Mouse (Mus musculus): ENCODE measurements around the gene Gm45783. TPM values are rescaled to one million over a fixed set of nuclear protein-coding genes. Genes with fewer than 3 reads are reported as not detected.
"Not testable (repeated sequence)": the region's sequence is repeated elsewhere in the genome, so short reads cannot be mapped to it uniquely, and the experiment has no call there.

Gm45783 gene
- polyA plus RNA-seq (2012; rRNA removed) (0.18 TPM in 1 of 2 replicates, not detected in the other), polyA plus RNA-seq (2014; fragmentation: Nextera tagmentation; extraction: Ambion mirVana) (not detected in 2 replicates)

- WGBS, result 42% methylated on average over 12 of the region's 12 CpGs
- H3K9me3 ChIP-seq (ENCODE audit: control insufficient read depth, low read length); H3K4me3 ChIP-seq (replicated peaks; ENCODE audit: low read length); H3K4me1 ChIP-seq (ENCODE audit: control insufficient read depth, insufficient read depth, low read length); H3K27me3 ChIP-seq (ENCODE audit: control insufficient read depth, insufficient read depth, low read length); H3K36me3 ChIP-seq (ENCODE audit: control insufficient read depth, insufficient read depth, low read length); DNase-seq (ENCODE audit: low spot score); H3K4me2 ChIP-seq (replicated peaks; ENCODE audit: low read depth, low read length, severe bottlenecking); H3K9ac ChIP-seq (ENCODE audit: low read depth, low read length, severe bottlenecking); H3K27ac ChIP-seq (replicated peaks; ENCODE audit: low read depth, low read length); ATAC-seq (ENCODE audit: low FRiP score, low read depth): not testable (repeated sequence)
These were observed at the start of gene Gm45783 for GRCm38 (mm10) chr7:7374431-7374830. TSS of gene Gm45783 (minus strand) at chr7:7374573.

- ATAC-seq (ENCODE audit: low FRiP score, low read depth); H3K4me1 ChIP-seq (ENCODE audit: control insufficient read depth, insufficient read depth, low read length); DNase-seq (ENCODE audit: low spot score); H3K36me3 ChIP-seq (ENCODE audit: control insufficient read depth, insufficient read depth, low read length); H3K4me2 ChIP-seq (replicated peaks; ENCODE audit: low read depth, low read length, severe bottlenecking); H3K9ac ChIP-seq (ENCODE audit: low read depth, low read length, severe bottlenecking); H3K27me3 ChIP-seq (ENCODE audit: control insufficient read depth, insufficient read depth, low read length); H3K4me3 ChIP-seq (replicated peaks; ENCODE audit: low read length); H3K9me3 ChIP-seq (ENCODE audit: control insufficient read depth, low read length); H3K27ac ChIP-seq (replicated peaks; ENCODE audit: low read depth, low read length): not testable (repeated sequence)
These were observed 25.2 kb upstream of the Gm45783 start, which contains the start of gene Vmn2r31 for GRCm38 (mm10) chr7:7399603-7400002. TSS of gene Vmn2r31 (minus strand) at chr7:7399703.

- H3K27me3 ChIP-seq (ENCODE audit: control insufficient read depth, insufficient read depth, low read length); H3K36me3 ChIP-seq (ENCODE audit: control insufficient read depth, insufficient read depth, low read length); H3K27ac ChIP-seq (replicated peaks; ENCODE audit: low read depth, low read length); H3K9me3 ChIP-seq (ENCODE audit: control insufficient read depth, low read length); H3K4me1 ChIP-seq (ENCODE audit: control insufficient read depth, insufficient read depth, low read length); H3K9ac ChIP-seq (ENCODE audit: low read depth, low read length, severe bottlenecking); ATAC-seq (ENCODE audit: low FRiP score, low read depth); DNase-seq (ENCODE audit: low spot score); H3K4me3 ChIP-seq (replicated peaks; ENCODE audit: low read length); H3K4me2 ChIP-seq (replicated peaks; ENCODE audit: low read depth, low read length, severe bottlenecking): not testable (repeated sequence)
- WGBS, result no CpG with 5 or more reads among the region's 1 CpGs
These were observed 36.9 kb downstream of the Gm45783 start, which contains the start of gene Vmn2r30 for GRCm38 (mm10) chr7:7337509-7337908. TSS of gene Vmn2r30 (minus strand) at chr7:7337609.

- Histone ChIP-seq H3K9me3 (ENCODE audit: control insufficient read depth, low read length) (no peaks in the 10 kb centered on the region), H3K27me3 (ENCODE audit: control insufficient read depth, insufficient read depth, low read length) (no peaks in the 10 kb centered on the region), H3K4me1 (ENCODE audit: control insufficient read depth, insufficient read depth, low read length) (no peaks in the 10 kb centered on the region), H3K36me3 (ENCODE audit: control insufficient read depth, insufficient read depth, low read length) (peaks cover 37% of the 10 kb centered on the region), H3K4me3 (replicated peaks; ENCODE audit: low read length) (no peak overlapping the region), H3K9ac (ENCODE audit: low read depth, low read length, severe bottlenecking) (no peak overlapping the region), H3K4me2 (replicated peaks; ENCODE audit: low read depth, low read length, severe bottlenecking) (no peak overlapping the region), H3K27ac (replicated peaks; ENCODE audit: low read depth, low read length) (no peak overlapping the region)
- 83% methylated on average over 16 of the region's 16 CpGs for WGBS
- TF ChIP-seq POLR2A (IDR thresholded peaks at IDR 0.05; ENCODE audit: borderline replicate concordance, extremely low read depth, insufficient read depth, insufficient read length), result no peak
- ATAC-seq (ENCODE audit: low FRiP score, low read depth), result no peak
- no peak for DNase-seq (ENCODE audit: low spot score)
These were observed 78.8 kb downstream of the Gm45783 start for GRCm38 (mm10) chr7:7295595-7295994.

Small RNA genes lying within 50 kb of the gene (microRNA-seq; reads per million reads assigned to microRNA genes)
- not detected for gene Mir5620

Other genes with a start within 250 kb of the Gm45783 start
- gene Zfp773, start 237.8 kb downstream of the Gm45783 start, polyA plus RNA-seq (2012; rRNA removed), result 0.84 and 0.95 TPM in 2 replicates
- gene Zfp773, start 237.8 kb downstream of the Gm45783 start, polyA plus RNA-seq (2014; fragmentation: Nextera tagmentation; extraction: Ambion mirVana), result 1.7 and 1.9 TPM in 2 replicates
- gene Zfp418, start 203.2 kb downstream of the Gm45783 start, polyA plus RNA-seq (2012; rRNA removed), result 1.7 and 2.1 TPM in 2 replicates
- 3.0 and 3.5 TPM in 2 replicates for gene Zfp418, start 203.2 kb downstream of the Gm45783 start, polyA plus RNA-seq (2014; fragmentation: Nextera tagmentation; extraction: Ambion mirVana)
- gene Zfp772, start 164.6 kb downstream of the Gm45783 start, polyA plus RNA-seq (2012; rRNA removed), result 9.1 and 10.2 TPM in 2 replicates
- 8.7 and 9.2 TPM in 2 replicates for gene Zfp772, start 164.6 kb downstream of the Gm45783 start, polyA plus RNA-seq (2014; fragmentation: Nextera tagmentation; extraction: Ambion mirVana)
- gene Vmn2r29, start 127.2 kb downstream of the Gm45783 start, polyA plus RNA-seq (2012; rRNA removed), result 3.4 and 5.5 TPM in 2 replicates
- 1.1 and 1.3 TPM in 2 replicates for gene Vmn2r29, start 127.2 kb downstream of the Gm45783 start, polyA plus RNA-seq (2014; fragmentation: Nextera tagmentation; extraction: Ambion mirVana)
- gene Gm45844, start 96.3 kb downstream of the Gm45783 start, polyA plus RNA-seq (2012; rRNA removed), result 3.4 and 4.5 TPM in 2 replicates
- gene Gm45844, start 96.3 kb downstream of the Gm45783 start, polyA plus RNA-seq (2014; fragmentation: Nextera tagmentation; extraction: Ambion mirVana), result 3.5 and 6.3 TPM in 2 replicates
- 27.1 and 31.8 TPM in 2 replicates for gene Clcn4, start 73.7 kb downstream of the Gm45783 start, polyA plus RNA-seq (2012; rRNA removed)
- gene Clcn4, start 73.7 kb downstream of the Gm45783 start, polyA plus RNA-seq (2014; fragmentation: Nextera tagmentation; extraction: Ambion mirVana), result 41.9 and 50.9 TPM in 2 replicates
- gene Vmn2r30, start 37.0 kb downstream of the Gm45783 start, polyA plus RNA-seq (2012; rRNA removed), result 0.01 TPM in 1 of 2 replicates, not detected in the other
- not detected in 2 replicates for gene Vmn2r30, start 37.0 kb downstream of the Gm45783 start, polyA plus RNA-seq (2014; fragmentation: Nextera tagmentation; extraction: Ambion mirVana)
- not detected in 2 replicates for gene Vmn2r31, start 25.1 kb upstream of the Gm45783 start, polyA plus RNA-seq (2012; rRNA removed)
- 0.03 TPM in 1 of 2 replicates, not detected in the other for gene Vmn2r31, start 25.1 kb upstream of the Gm45783 start, polyA plus RNA-seq (2014; fragmentation: Nextera tagmentation; extraction: Ambion mirVana)
- gene Vmn2r32, start 105.4 kb upstream of the Gm45783 start, polyA plus RNA-seq (2012; rRNA removed), result not detected in 2 replicates
- gene Vmn2r32, start 105.4 kb upstream of the Gm45783 start, polyA plus RNA-seq (2014; fragmentation: Nextera tagmentation; extraction: Ambion mirVana), result not detected in 2 replicates
- not detected in 2 replicates for gene Vmn2r33, start 192.2 kb upstream of the Gm45783 start, polyA plus RNA-seq (2012; rRNA removed)
- gene Vmn2r33, start 192.2 kb upstream of the Gm45783 start, polyA plus RNA-seq (2014; fragmentation: Nextera tagmentation; extraction: Ambion mirVana), result not detected in 2 replicates